Mouse (Mus musculus) CH12F3 (cell line): Measurements from ENCODE around the gene Prrt1.

Experiments used
- in situ Hi-C: fragments of 300-500 bp; cut with MboI; formaldehyde crosslinking; loops from 2 replicates; pipeline ENCODE4 v1.14.3; 2020; ENCODE audit warnings: low sequenced_read_pairs

Prrt1 gene

GRCm38 (mm10) chr17:34629221-34629751 is at the start of gene Prrt1:
Gene Prrt1, plus strand, starts transcription at chr17:34629533.
- in situ Hi-C loops: loop anchor here (10.0 kb wide), 1 partner anchor 194 kb away; no protein-coding TSS in a partner anchor

GRCm38 (mm10) chr17:34582528-34582927 is 46.8 kb upstream of the Prrt1 start:
- in situ Hi-C loops: no loop called here

GRCm38 (mm10) chr17:34583397-34583796 is 45.9 kb upstream of the Prrt1 start:
- in situ Hi-C loops: no loop called here

- in situ Hi-C loops: no loop called here
Measured at GRCm38 (mm10) chr17:34583819-34584218, 45.5 kb upstream of the Prrt1 start.

GRCm38 (mm10) chr17:34585121-34585520 is 44.2 kb upstream of the Prrt1 start:
- in situ Hi-C loops: no loop called here

GRCm38 (mm10) chr17:34585877-34586771 is 43.2 kb upstream of the Prrt1 start:
- in situ Hi-C loops: no loop called here

GRCm38 (mm10) chr17:34586796-34587422 is 42.4 kb upstream of the Prrt1 start:
- in situ Hi-C loops: no loop called here

GRCm38 (mm10) chr17:34587423-34587811 is 41.9 kb upstream of the Prrt1 start:
- in situ Hi-C loops: no loop called here

GRCm38 (mm10) chr17:34587814-34588213 is 41.5 kb upstream of the Prrt1 start:
- in situ Hi-C loops: no loop called here

GRCm38 (mm10) chr17:34588767-34589166 is 40.6 kb upstream of the Prrt1 start:
- in situ Hi-C loops: no loop called here

- in situ Hi-C loops: no loop called here
Measured at GRCm38 (mm10) chr17:34589206-34589605, 40.1 kb upstream of the Prrt1 start.

- in situ Hi-C loops: no loop called here
Measured at GRCm38 (mm10) chr17:34589681-34590101, 39.6 kb upstream of the Prrt1 start, which contains the start of gene Gpsm3. Gene Gpsm3, plus strand, starts transcription at chr17:34589806.

GRCm38 (mm10) chr17:34590154-34590987 is 39.0 kb upstream of the Prrt1 start:
- in situ Hi-C loops: no loop called here

- in situ Hi-C loops: no loop called here
Measured at GRCm38 (mm10) chr17:34591029-34591993, 38.0 kb upstream of the Prrt1 start, which contains the start of gene Pbx2. Gene Pbx2, plus strand, starts transcription at chr17:34591266.

GRCm38 (mm10) chr17:34591994-34592375 is 37.3 kb upstream of the Prrt1 start:
- in situ Hi-C loops: no loop called here

GRCm38 (mm10) chr17:34592581-34593549 is 36.5 kb upstream of the Prrt1 start:
- in situ Hi-C loops: no loop called here

GRCm38 (mm10) chr17:34593752-34594525 is 35.4 kb upstream of the Prrt1 start:
- in situ Hi-C loops: no loop called here

- in situ Hi-C loops: no loop called here
Measured at GRCm38 (mm10) chr17:34596098-34596497, 33.2 kb upstream of the Prrt1 start.
